Mouse (Mus musculus): ENCODE measurements around the gene Met. TPM values are rescaled to one million over a fixed set of nuclear protein-coding genes. Genes with fewer than 3 reads are reported as not detected.

Gene Met
- polyA plus RNA-seq (2012; rRNA removed): 3.1 and 3.6 TPM in 2 replicates

GRCm38 (mm10) chr6:17463434-17464280 lies at the start of gene Met:
Met (plus strand) TSS chr6:17463800.

Other genes with a start within 250 kb of the Met start
- gene Cav2, start 182.6 kb upstream of the Met start, polyA plus RNA-seq (2012; rRNA removed): 0.86 and 0.89 TPM in 2 replicates
- 1.6 and 1.9 TPM in 2 replicates for gene Cav1, start 157.5 kb upstream of the Met start, polyA plus RNA-seq (2012; rRNA removed)
- gene Capza2, start 172.4 kb downstream of the Met start, polyA plus RNA-seq (2012; rRNA removed): 32.0 and 40.2 TPM in 2 replicates
- gene St7, start 229.1 kb downstream of the Met start, polyA plus RNA-seq (2012; rRNA removed): 7.2 and 8.1 TPM in 2 replicates

All from liver, embryonic 14 days (tissue).